Mouse (Mus musculus): ENCODE data around the gene Tm2d3. TPM values are rescaled to one million over a fixed set of nuclear protein-coding genes. Genes with fewer than 3 reads are reported as not detected.

Gene Tm2d3
- polyA plus RNA-seq, 1 experiment from 2014 or later, result 45.9 TPM

Other genes with a start within 250 kb of the Tm2d3 start
- gene Tjp1, start 163.4 kb upstream of the Tm2d3 start, polyA plus RNA-seq (2015; fragmentation: Nextera tagmentation; extraction: Ambion mirVana), result 21.2 and 21.9 TPM in 2 replicates
- gene Tarsl2, start 46.3 kb upstream of the Tm2d3 start, polyA plus RNA-seq (2015; fragmentation: Nextera tagmentation; extraction: Ambion mirVana), result 14.7 and 15.6 TPM in 2 replicates
- 1.5 and 1.7 TPM in 2 replicates for gene Pcsk6, start 170.6 kb downstream of the Tm2d3 start, polyA plus RNA-seq (2015; fragmentation: Nextera tagmentation; extraction: Ambion mirVana)

Measured in heart, embryonic 13.5 days (tissue).